Mouse (Mus musculus) MEL (cell line): ENCODE measurements around the gene Snta1. TPM values are rescaled to one million over a fixed set of nuclear protein-coding genes. Genes with fewer than 3 reads are reported as not detected.

ENCODE experiments used
- DNase-seq: peaks from one replicate; pipeline ENCODE4 v3.0.0; 2011; ENCODE audit warnings: low read depth, low spot score
- H3K27ac ChIP-seq: 2 replicates; pipeline ENCODE4 v1.5.1; 2012; ENCODE audit warnings: low read depth, mild to moderate bottlenecking, control low read depth, low read length, moderate library complexity; ENCODE audit not compliant: control insufficient read depth
- H3K27me3 ChIP-seq, 2 experiments: fragments of 150-350 bp in 1 of 2; sonication (generic) in 1 of 2; 2 replicates each; pipeline ENCODE4 v1.6.1; 2012; ENCODE audit warnings: low read length in 2 of 2, mild to moderate bottlenecking in 2 of 2, improper control_type of control experiment in 1 of 2, moderate library complexity in 1 of 2; ENCODE audit not compliant: insufficient read depth in 2 of 2, control insufficient read depth in 1 of 2
- H3K36me3 ChIP-seq, 2 experiments: 2 replicates each; pipeline ENCODE4 v1.6.1; 2012 to 2014; ENCODE audit warnings: low read length in 2 of 2, improper control_type of control experiment in 1 of 2, inconsistent platforms in 1 of 2, mild to moderate bottlenecking in 1 of 2; ENCODE audit not compliant: insufficient read depth in 2 of 2, control insufficient read depth in 1 of 2
- H3K4me1 ChIP-seq, 2 experiments: fragments of 150-350 bp in 1 of 2; sonication (generic) in 1 of 2; 2 replicates each; pipeline ENCODE4 v1.6.1; 2012; ENCODE audit warnings: low read length in 2 of 2, improper control_type of control experiment in 1 of 2, mild to moderate bottlenecking in 1 of 2; ENCODE audit not compliant: insufficient read depth in 2 of 2, control insufficient read depth in 1 of 2
- H3K4me3 ChIP-seq, 2 experiments: fragments of 150-350 bp in 1 of 2; sonication (generic) in 1 of 2; 2 replicates each; pipeline ENCODE4 v1.5.1; 2012; ENCODE audit warnings: low read depth in 2 of 2, low read length in 2 of 2, mild to moderate bottlenecking in 2 of 2, moderate library complexity in 2 of 2, control low read depth in 1 of 2, improper control_type of control experiment in 1 of 2; ENCODE audit not compliant: control insufficient read depth in 1 of 2, insufficient read depth in 1 of 2
- H3K79me2 ChIP-seq: 2 replicates; pipeline ENCODE4 v1.6.1; 2012; ENCODE audit warnings: mild to moderate bottlenecking, low read length, moderate library complexity; ENCODE audit not compliant: control insufficient read depth, poor library complexity, insufficient read depth
- H3K9ac ChIP-seq: 2 replicates; pipeline ENCODE4 v1.6.1; 2012; ENCODE audit warnings: low read depth, mild to moderate bottlenecking, control low read depth, low read length, moderate library complexity; ENCODE audit not compliant: control insufficient read depth, poor library complexity, severe bottlenecking
- H3K9me3 ChIP-seq: fragments of 150-350 bp; sonication (generic); replicated peaks from 2 replicates; pipeline ENCODE4 v1.6.1; 2012; ENCODE audit warnings: mild to moderate bottlenecking, low read length, improper control_type of control experiment, moderate library complexity; ENCODE audit not compliant: insufficient read depth
- BHLHE40 ChIP-seq: IDR thresholded peaks from 2 replicates; pipeline ENCODE4 v1.6.1; 2012; ENCODE audit warnings: low read depth, mild to moderate bottlenecking, inconsistent platforms, low read length, improper control_type of control experiment, borderline replicate concordance
- CTCF ChIP-seq, 3 experiments: IDR thresholded peaks in 2 of 3; conservative IDR thresholded peaks in 1 of 3; 2 replicates each; pipeline ENCODE4 v1.5.1; 2011 to 2012; ENCODE audit warnings: low read length in 3 of 3, low read depth in 2 of 3, mild to moderate bottlenecking in 2 of 3, improper control_type of control experiment in 1 of 3, inconsistent platforms in 1 of 3, mixed read lengths in 1 of 3, moderate library complexity in 1 of 3; ENCODE audit not compliant: control insufficient read depth in 1 of 3, insufficient read depth in 1 of 3, poor library complexity in 1 of 3, severe bottlenecking in 1 of 3
- E2F4 ChIP-seq: IDR thresholded peaks from 2 replicates; pipeline ENCODE4 v1.6.1; 2011; ENCODE audit warnings: low read depth, low read length, improper control_type of control experiment, borderline replicate concordance
- ELF1 ChIP-seq: IDR thresholded peaks from 2 replicates; pipeline ENCODE4 v1.6.1; 2014; ENCODE audit warnings: low read depth, mild to moderate bottlenecking, inconsistent platforms, low read length, improper control_type of control experiment, moderate library complexity
- EP300 ChIP-seq, 2 experiments: IDR thresholded peaks; 2 replicates each; pipeline ENCODE4 v1.6.1; 2011; ENCODE audit warnings: improper control_type of control experiment in 2 of 2, low read length in 2 of 2, low read depth in 1 of 2, mild to moderate bottlenecking in 1 of 2
- ETS1 ChIP-seq: IDR thresholded peaks from 2 replicates; pipeline ENCODE4 v1.6.1; 2012; ENCODE audit warnings: low read depth, mild to moderate bottlenecking, inconsistent platforms, low read length, improper control_type of control experiment, moderate library complexity
- GABPA ChIP-seq: IDR thresholded peaks from 2 replicates; pipeline ENCODE4 v1.6.1; 2012; ENCODE audit warnings: low read depth, mild to moderate bottlenecking, inconsistent platforms, low read length, improper control_type of control experiment, moderate library complexity
- GATA1 ChIP-seq: IDR thresholded peaks from 2 replicates; pipeline ENCODE4 v1.6.1; 2011; ENCODE audit warnings: low read depth, low read length, improper control_type of control experiment
- JUND ChIP-seq: IDR thresholded peaks from 2 replicates; pipeline ENCODE4 v1.6.1; 2011; ENCODE audit warnings: low read depth, mild to moderate bottlenecking, improper control_type of control experiment, low read length
- KAT2A ChIP-seq: conservative IDR thresholded peaks from 2 replicates; pipeline ENCODE4 v1.6.1; 2012; ENCODE audit warnings: low read depth, low read length, improper control_type of control experiment, inconsistent platforms
- MAX ChIP-seq: IDR thresholded peaks from 2 replicates; pipeline ENCODE4 v1.6.1; 2011; ENCODE audit warnings: low read length, improper control_type of control experiment
- MEF2A ChIP-seq: IDR thresholded peaks from 2 replicates; pipeline ENCODE4 v1.6.1; 2014; ENCODE audit warnings: low read depth, mild to moderate bottlenecking, inconsistent platforms, low read length, improper control_type of control experiment; ENCODE audit not compliant: poor library complexity, insufficient replicate concordance, severe bottlenecking; ENCODE audit errors: extremely low read depth
- MXI1 ChIP-seq: IDR thresholded peaks from 2 replicates; pipeline ENCODE4 v1.6.1; 2011; ENCODE audit warnings: mild to moderate bottlenecking, low read depth, low read length, improper control_type of control experiment
- MYC ChIP-seq: IDR thresholded peaks from 2 replicates; pipeline ENCODE4 v1.6.1; 2011; ENCODE audit warnings: low read depth, mild to moderate bottlenecking, low read length, improper control_type of control experiment, moderate library complexity
- NELFE ChIP-seq: IDR thresholded peaks from 2 replicates; pipeline ENCODE4 v1.6.1; 2011; ENCODE audit warnings: low read depth, low read length, improper control_type of control experiment
- POLR2A ChIP-seq, 2 experiments: IDR thresholded peaks; 2 replicates each; pipeline ENCODE4 v1.6.1; 2011 to 2012; ENCODE audit warnings: low read length in 2 of 2, mild to moderate bottlenecking in 2 of 2, control low read depth in 1 of 2, improper control_type of control experiment in 1 of 2, low read depth in 1 of 2, moderate library complexity in 1 of 2; ENCODE audit not compliant: control insufficient read depth in 1 of 2, insufficient read depth in 1 of 2, poor library complexity in 1 of 2
- POLR2AphosphoS5 ChIP-seq: IDR thresholded peaks from 2 replicates; pipeline ENCODE4 v1.6.1; 2012; ENCODE audit warnings: low read depth, borderline replicate concordance, mild to moderate bottlenecking, inconsistent platforms, low read length, moderate library complexity, mixed read lengths
- RAD21 ChIP-seq: IDR thresholded peaks from 2 replicates; pipeline ENCODE4 v1.6.1; 2011; ENCODE audit warnings: mild to moderate bottlenecking, low read depth, low read length, improper control_type of control experiment
- RCOR1 ChIP-seq: IDR thresholded peaks from 2 replicates; pipeline ENCODE4 v1.6.1; 2012; ENCODE audit warnings: low read depth, mild to moderate bottlenecking, inconsistent platforms, low read length, improper control_type of control experiment
- SMC3 ChIP-seq: IDR thresholded peaks from 2 replicates; pipeline ENCODE4 v1.6.1; 2011; ENCODE audit warnings: low read depth, low read length, improper control_type of control experiment
- TCF12 ChIP-seq: IDR thresholded peaks from 2 replicates; pipeline ENCODE4 v1.6.1; 2014; ENCODE audit warnings: low read depth, mild to moderate bottlenecking, inconsistent platforms, low read length, improper control_type of control experiment, moderate library complexity
- UBTF ChIP-seq: IDR thresholded peaks from 2 replicates; pipeline ENCODE4 v1.6.1; 2012; ENCODE audit warnings: low read depth, mild to moderate bottlenecking, inconsistent platforms, low read length, improper control_type of control experiment, moderate library complexity, borderline replicate concordance; ENCODE audit not compliant: insufficient read depth
- ZC3H11A ChIP-seq: IDR thresholded peaks from 2 replicates; pipeline ENCODE4 v1.6.1; 2012; ENCODE audit warnings: low read depth, mild to moderate bottlenecking, inconsistent platforms, low read length, improper control_type of control experiment
- ZNF384 ChIP-seq: IDR thresholded peaks from 2 replicates; pipeline ENCODE4 v1.6.1; 2012; ENCODE audit warnings: low read depth, mild to moderate bottlenecking, inconsistent platforms, low read length, improper control_type of control experiment
- polyA plus RNA-seq, 2 experiments: library from polyadenylated mRNA; stranded (reverse) in 1 of 2; unstranded in 1 of 2; fragments of >175 nt in 1 of 2; fragments of >200 nt in 1 of 2; gene quantifications; 2 replicates each; pipeline versions ENCODE4 v1.2.1 to v1.2.4; 2012; ENCODE audit warnings: low replicate concordance in 2 of 2, low read depth in 1 of 2; ENCODE audit not compliant: insufficient read length in 2 of 2, insufficient read depth in 1 of 2, missing spikeins in 1 of 2
- total RNA-seq: library from RNA; depleted of rRNA; stranded (reverse); fragments of 300-350 nt; gene quantifications from 2 replicates; pipeline ENCODE4 v1.2.3, GENCODE M21; 2012

Snta1 gene
- total and polyA plus RNA-seq, 3 experiments = 2.7 to 6.7 TPM; not detected in 1

- peak; percentile 80 for DNase-seq
- peaks cover 0 to 7% of the 10 kb centered on the region in 2 experiments; a peak in 1 of 4 replicates for H3K4me1 ChIP-seq
- H3K36me3 ChIP-seq = no peaks in the 10 kb centered on the region
- peak; percentile 40; the same call in 1 of the 2 replicates for TF ChIP-seq ZNF384
- TF ChIP-seq POLR2A (IDR thresholded peaks at IDR 0.05; ENCODE audit: control insufficient read depth in 1 of 2, insufficient read depth in 1 of 2, low read depth in 1 of 2, low read length in 2 of 2, poor library complexity in 1 of 2) = no peak
- TF ChIP-seq RAD21 = peak; percentile 90
- TF ChIP-seq JUND = no peak
- TF ChIP-seq CTCF (IDR thresholded peaks at IDR 0.05 in 2 of 3, conservative IDR thresholded peaks at IDR 0.05 in 1 of 3; ENCODE audit: control insufficient read depth in 1 of 3, insufficient read depth in 1 of 3, low read depth in 2 of 3, low read length in 3 of 3, poor library complexity in 1 of 3, severe bottlenecking in 1 of 3) = peak; percentile 41 to 86 (median 56); a peak in 5 of 6 replicates
- peak; percentile 84 for TF ChIP-seq SMC3
- peak; percentile 73 for TF ChIP-seq ZC3H11A
- TF ChIP-seq GATA1 = no peak
- TF ChIP-seq KAT2A = no peak
- TF ChIP-seq MAX = no peak
- H3K4me3 ChIP-seq = no peak overlapping the region
- no peaks in the 10 kb centered on the region for H3K79me2 ChIP-seq
- H3K9ac ChIP-seq = no peak overlapping the region
- H3K27me3 ChIP-seq = no peaks in the 10 kb centered on the region
- no peak overlapping the region for H3K27ac ChIP-seq
- H3K9me3 ChIP-seq = no peaks in the 10 kb centered on the region
Measured at GRCm38 (mm10) chr2:154412018-154412666, 4.2 kb upstream of the Snta1 start.

- H3K4me3 ChIP-seq = no peak overlapping the region
- peaks cover 2 to 11% of the 10 kb centered on the region in 2 experiments; a peak in 2 of 4 replicates for H3K4me1 ChIP-seq
- no peaks in the 10 kb centered on the region for H3K9me3 ChIP-seq
- H3K79me2 ChIP-seq = no peaks in the 10 kb centered on the region
- no peak overlapping the region for H3K27ac ChIP-seq
- H3K36me3 ChIP-seq = no peaks in the 10 kb centered on the region
- no peaks in the 10 kb centered on the region for H3K27me3 ChIP-seq
- TF ChIP-seq MXI1 = no peak
- no peak for TF ChIP-seq E2F4
- no peak for TF ChIP-seq BHLHE40
- TF ChIP-seq MEF2A = no peak
- TF ChIP-seq MYC = no peak
- no peak for TF ChIP-seq KAT2A
- no peak for TF ChIP-seq RCOR1
- no peak for TF ChIP-seq GABPA
- TF ChIP-seq ELF1 = no peak
- TF ChIP-seq NELFE = no peak
- no peak for TF ChIP-seq TCF12
- TF ChIP-seq EP300 (IDR thresholded peaks at IDR 0.05; ENCODE audit: low read depth in 1 of 2, low read length in 2 of 2) = no peak
- no peak for TF ChIP-seq POLR2AphosphoS5
- TF ChIP-seq MAX = no peak
- TF ChIP-seq ETS1 = no peak
- no peak for TF ChIP-seq UBTF
- no peak for TF ChIP-seq RAD21
- TF ChIP-seq, all 39 proteins: peak for 0
- no peak overlapping the region for H3K9ac ChIP-seq
- no peak for DNase-seq
Measured at GRCm38 (mm10) chr2:154410355-154410754, 2.5 kb upstream of the Snta1 start.
